Mouse (Mus musculus): ENCODE measurements at regions not wholly inside any gene's neighbourhood (a gene's known extent, or its start where the extent isn't known, plus 50 kb on each side); places are given as distances from the start of the nearest gene placed in this dataset.
"Not testable (repeated sequence)": the region's sequence is repeated elsewhere in the genome, so short reads cannot be mapped to it uniquely, and the experiment has no call there.

DNA sequence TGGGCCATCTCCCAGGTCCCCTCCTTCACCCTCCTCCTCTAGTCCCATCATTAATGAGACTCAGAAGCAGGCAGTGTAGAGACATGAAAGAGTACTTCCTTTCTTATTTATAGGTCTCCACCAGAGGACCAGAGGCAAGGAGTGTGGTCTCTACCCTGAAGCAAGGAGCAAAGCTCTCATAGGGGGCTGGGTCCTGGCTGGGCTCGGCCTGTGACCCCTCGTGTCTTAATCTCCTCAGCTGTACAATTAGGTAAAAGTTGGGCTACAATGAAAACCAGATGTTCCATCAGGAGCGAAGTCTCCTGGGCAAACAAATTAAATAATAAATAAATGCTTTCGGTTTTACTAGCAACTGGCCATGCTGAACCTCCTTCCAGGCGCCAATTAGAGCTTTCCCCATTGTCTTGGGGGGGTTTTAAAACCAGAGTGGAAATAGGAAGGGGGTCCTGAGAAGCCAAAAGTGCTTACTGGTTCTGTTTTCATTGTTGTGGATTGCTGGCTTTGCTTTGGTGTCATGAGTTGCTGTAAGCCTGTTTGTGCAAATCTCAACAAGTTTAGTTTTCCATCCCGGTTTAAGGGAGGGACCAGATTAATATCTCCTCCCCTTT lies 454.2 kb upstream of the Sall1 start:
- no peaks in the 10 kb centered on the region for H3K36me3 ChIP-seq (ENCODE audit: control insufficient read depth, insufficient read depth, low read length)
- no peak overlapping the region for H3K9ac ChIP-seq (ENCODE audit: low read depth, low read length)
- no peaks in the 10 kb centered on the region for H3K4me1 ChIP-seq (ENCODE audit: control insufficient read depth, insufficient read depth, low read length)
- 71% methylated on average over 6 of the region's 6 CpGs for WGBS
- ATAC-seq = no peak
- H3K4me3 ChIP-seq (ENCODE audit: low read length) = no peak overlapping the region
- no peak overlapping the region for H3K4me2 ChIP-seq (ENCODE audit: low read depth, low read length)
- no peaks in the 10 kb centered on the region for H3K9me3 ChIP-seq (ENCODE audit: control insufficient read depth, low read length)
- no peak overlapping the region for H3K27ac ChIP-seq (ENCODE audit: low read length)
- no peaks in the 10 kb centered on the region for H3K27me3 ChIP-seq (replicated peaks; ENCODE audit: control insufficient read depth, insufficient read depth, low read length)

GRCm38 (mm10) chr8:89492336-89492735 lies 448.4 kb upstream of the Sall1 start:
- H3K9me3 ChIP-seq (ENCODE audit: control insufficient read depth, low read length) = no peaks in the 10 kb centered on the region
- H3K9ac ChIP-seq (ENCODE audit: low read depth, low read length) = no peak overlapping the region
- no peaks in the 10 kb centered on the region for H3K27me3 ChIP-seq (replicated peaks; ENCODE audit: control insufficient read depth, insufficient read depth, low read length)
- H3K4me1 ChIP-seq (ENCODE audit: control insufficient read depth, insufficient read depth, low read length) = no peaks in the 10 kb centered on the region
- no peak overlapping the region for H3K4me3 ChIP-seq (ENCODE audit: low read length)
- ATAC-seq = no peak
- H3K36me3 ChIP-seq (ENCODE audit: control insufficient read depth, insufficient read depth, low read length) = no peaks in the 10 kb centered on the region
- no peak overlapping the region for H3K4me2 ChIP-seq (ENCODE audit: low read depth, low read length)
- H3K27ac ChIP-seq (ENCODE audit: low read length) = no peak overlapping the region

DNA sequence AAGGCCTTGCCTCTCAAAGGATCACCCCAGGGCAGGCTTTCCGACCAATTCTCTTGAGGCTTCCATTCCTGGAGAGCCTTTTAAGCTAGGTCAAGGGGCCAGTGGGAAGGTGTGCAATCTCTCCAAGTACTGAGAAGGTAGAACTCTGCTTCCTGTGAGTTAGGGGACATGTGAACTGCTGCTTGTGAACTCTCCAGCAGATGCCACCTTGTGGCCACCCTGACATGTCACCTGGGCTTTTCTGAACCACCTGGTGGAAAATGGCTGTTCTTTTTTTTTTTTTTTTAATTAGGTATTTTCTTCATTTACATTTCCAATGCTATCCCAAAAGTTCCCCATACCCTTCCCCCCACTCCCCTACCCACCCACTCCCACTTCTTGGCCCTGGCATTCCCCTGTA lies 438.5 kb upstream of the Sall1 start:
- H3K27me3 ChIP-seq (replicated peaks; ENCODE audit: control insufficient read depth, insufficient read depth, low read length); ATAC-seq; H3K4me1 ChIP-seq (ENCODE audit: control insufficient read depth, insufficient read depth, low read length); H3K27ac ChIP-seq (ENCODE audit: low read length); H3K9ac ChIP-seq (ENCODE audit: low read depth, low read length); H3K9me3 ChIP-seq (ENCODE audit: control insufficient read depth, low read length); H3K4me2 ChIP-seq (ENCODE audit: low read depth, low read length); H3K36me3 ChIP-seq (ENCODE audit: control insufficient read depth, insufficient read depth, low read length); H3K4me3 ChIP-seq (ENCODE audit: low read length): not testable (repeated sequence)
- 60% methylated on average over 1 of the region's 1 CpGs for WGBS

GRCm38 (mm10) chr8:89476930-89477329 lies 433.0 kb upstream of the Sall1 start:
- 53% methylated on average over 4 of the region's 4 CpGs for WGBS
- Histone ChIP-seq H3K27me3 (replicated peaks; ENCODE audit: control insufficient read depth, insufficient read depth, low read length) (no peaks in the 10 kb centered on the region), H3K4me3 (ENCODE audit: low read length) (no peak overlapping the region), H3K4me1 (ENCODE audit: control insufficient read depth, insufficient read depth, low read length) (no peaks in the 10 kb centered on the region), H3K9ac (ENCODE audit: low read depth, low read length) (no peak overlapping the region), H3K36me3 (ENCODE audit: control insufficient read depth, insufficient read depth, low read length) (no peaks in the 10 kb centered on the region), H3K9me3 (ENCODE audit: control insufficient read depth, low read length) (no peaks in the 10 kb centered on the region), H3K27ac (ENCODE audit: low read length) (no peak overlapping the region), H3K4me2 (ENCODE audit: low read depth, low read length) (no peak overlapping the region)
- ATAC-seq = no peak

DNA sequence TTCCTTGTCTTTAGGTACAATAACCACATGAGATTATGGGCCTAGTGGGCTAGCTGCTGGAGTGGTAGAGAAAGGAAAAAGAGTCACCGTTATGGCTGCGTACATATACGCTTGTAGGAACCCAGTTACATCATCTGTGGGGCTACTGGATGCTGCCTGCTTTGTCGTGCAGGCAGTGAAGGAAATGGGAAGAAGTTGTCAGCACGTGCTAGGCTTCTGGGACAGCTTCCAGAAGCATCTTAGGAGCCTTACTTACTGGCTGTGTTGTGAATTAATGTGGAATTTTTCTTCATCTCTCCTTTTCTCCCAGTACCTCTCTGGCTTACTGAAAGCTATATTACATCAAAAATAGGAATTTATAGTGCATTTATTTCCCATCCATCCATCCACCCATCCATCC lies 427.2 kb upstream of the Sall1 start:
- H3K4me1 ChIP-seq (ENCODE audit: control insufficient read depth, insufficient read depth, low read length) = no peaks in the 10 kb centered on the region
- WGBS = 80% methylated on average over 5 of the region's 5 CpGs
- no peak overlapping the region for H3K27ac ChIP-seq (ENCODE audit: low read length)
- no peaks in the 10 kb centered on the region for H3K9me3 ChIP-seq (ENCODE audit: control insufficient read depth, low read length)
- H3K4me2 ChIP-seq (ENCODE audit: low read depth, low read length) = no peak overlapping the region
- no peak overlapping the region for H3K9ac ChIP-seq (ENCODE audit: low read depth, low read length)
- no peaks in the 10 kb centered on the region for H3K27me3 ChIP-seq (replicated peaks; ENCODE audit: control insufficient read depth, insufficient read depth, low read length)
- H3K4me3 ChIP-seq (ENCODE audit: low read length) = no peak overlapping the region
- no peaks in the 10 kb centered on the region for H3K36me3 ChIP-seq (ENCODE audit: control insufficient read depth, insufficient read depth, low read length)
- ATAC-seq = no peak

DNA sequence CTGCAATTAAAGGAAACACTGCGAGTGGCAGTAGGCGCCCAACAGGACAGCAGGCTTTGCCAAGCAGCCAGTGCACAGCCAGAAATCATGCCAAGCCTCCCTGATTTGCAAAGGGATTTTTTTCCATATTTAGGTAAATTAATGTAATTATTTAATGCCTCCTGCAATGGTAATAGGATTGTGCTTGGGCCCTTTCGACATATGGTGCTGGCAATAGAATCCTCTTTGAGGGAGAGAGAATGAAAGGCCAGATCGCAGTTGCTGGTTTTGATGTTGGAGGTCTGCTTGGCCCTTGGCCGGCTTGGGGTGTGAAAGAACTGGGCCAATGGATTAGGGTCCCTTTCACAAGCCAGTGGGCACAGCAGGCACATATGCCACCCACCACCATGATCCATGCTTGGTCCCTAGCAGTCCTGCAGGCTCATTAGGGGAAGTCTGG lies 424.8 kb upstream of the Sall1 start:
- Histone ChIP-seq H3K27me3 (replicated peaks; ENCODE audit: control insufficient read depth, insufficient read depth, low read length) (no peaks in the 10 kb centered on the region), H3K4me1 (ENCODE audit: control insufficient read depth, insufficient read depth, low read length) (no peaks in the 10 kb centered on the region), H3K36me3 (ENCODE audit: control insufficient read depth, insufficient read depth, low read length) (no peaks in the 10 kb centered on the region), H3K27ac (ENCODE audit: low read length) (no peak overlapping the region), H3K9ac (ENCODE audit: low read depth, low read length) (no peak overlapping the region), H3K4me3 (ENCODE audit: low read length) (no peak overlapping the region), H3K4me2 (ENCODE audit: low read depth, low read length) (no peak overlapping the region), H3K9me3 (ENCODE audit: control insufficient read depth, low read length) (no peaks in the 10 kb centered on the region)
- 92% methylated on average over 5 of the region's 5 CpGs for WGBS
- ATAC-seq = no peak

GRCm38 (mm10) chr8:89465211-89465753 lies 421.3 kb upstream of the Sall1 start:
- no peak for ATAC-seq
- no peaks in the 10 kb centered on the region for H3K36me3 ChIP-seq (ENCODE audit: control insufficient read depth, insufficient read depth, low read length)
- no peaks in the 10 kb centered on the region for H3K9me3 ChIP-seq (ENCODE audit: control insufficient read depth, low read length)
- no peak overlapping the region for H3K4me2 ChIP-seq (ENCODE audit: low read depth, low read length)
- H3K27me3 ChIP-seq (replicated peaks; ENCODE audit: control insufficient read depth, insufficient read depth, low read length) = no peaks in the 10 kb centered on the region
- H3K4me3 ChIP-seq (ENCODE audit: low read length) = no peak overlapping the region
- H3K4me1 ChIP-seq (ENCODE audit: control insufficient read depth, insufficient read depth, low read length) = no peaks in the 10 kb centered on the region
- 88% methylated on average over 13 of the region's 13 CpGs for WGBS
- no peak overlapping the region for H3K27ac ChIP-seq (ENCODE audit: low read length)
- H3K9ac ChIP-seq (ENCODE audit: low read depth, low read length) = no peak overlapping the region

DNA sequence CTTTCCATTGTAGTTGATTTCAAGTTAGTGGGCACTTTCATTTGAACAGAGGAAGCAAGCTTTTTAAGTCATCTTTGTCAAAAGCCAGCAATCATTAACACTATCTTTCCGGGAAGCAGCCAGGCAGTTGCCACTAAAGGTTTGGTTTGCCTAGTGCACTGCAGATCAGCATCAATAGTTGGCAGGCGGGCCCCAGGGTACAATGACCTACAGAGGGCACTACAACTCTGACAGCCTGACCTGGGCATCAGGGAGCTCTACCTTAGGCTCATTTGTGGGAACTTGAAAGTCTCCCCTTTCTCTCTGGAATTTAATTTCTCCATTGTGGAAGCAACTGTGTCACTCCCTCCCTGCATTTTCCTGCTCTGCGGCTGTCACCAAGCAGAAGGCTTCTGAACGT lies 412.6 kb upstream of the Sall1 start:
- no peak overlapping the region for H3K4me2 ChIP-seq (ENCODE audit: low read depth, low read length)
- ATAC-seq = no peak
- no peak overlapping the region for H3K9ac ChIP-seq (ENCODE audit: low read depth, low read length)
- H3K27ac ChIP-seq (ENCODE audit: low read length) = no peak overlapping the region
- H3K27me3 ChIP-seq (replicated peaks; ENCODE audit: control insufficient read depth, insufficient read depth, low read length) = no peaks in the 10 kb centered on the region
- no peaks in the 10 kb centered on the region for H3K36me3 ChIP-seq (ENCODE audit: control insufficient read depth, insufficient read depth, low read length)
- H3K4me1 ChIP-seq (ENCODE audit: control insufficient read depth, insufficient read depth, low read length) = no peaks in the 10 kb centered on the region
- H3K4me3 ChIP-seq (ENCODE audit: low read length) = no peak overlapping the region
- WGBS = 48% methylated on average over 4 of the region's 4 CpGs
- no peaks in the 10 kb centered on the region for H3K9me3 ChIP-seq (ENCODE audit: control insufficient read depth, low read length)

- WGBS = 70% methylated on average over 5 of the region's 5 CpGs
Measured at GRCm38 (mm10) chr8:89455731-89456130, 411.8 kb upstream of the Sall1 start.

GRCm38 (mm10) chr8:89454197-89454596 lies 410.2 kb upstream of the Sall1 start:
- 80% methylated on average over 7 of the region's 7 CpGs for WGBS

More at GRCm38 (mm10) chr8:89455731-89456130, 411.8 kb upstream of the Sall1 start:
- Histone ChIP-seq H3K4me1 (ENCODE audit: control insufficient read depth, insufficient read depth, low read length) (no peaks in the 10 kb centered on the region), H3K9ac (ENCODE audit: low read depth, low read length) (no peak overlapping the region), H3K9me3 (ENCODE audit: control insufficient read depth, low read length) (no peaks in the 10 kb centered on the region), H3K36me3 (ENCODE audit: control insufficient read depth, insufficient read depth, low read length) (no peaks in the 10 kb centered on the region), H3K4me2 (ENCODE audit: low read depth, low read length) (no peak overlapping the region), H3K27ac (ENCODE audit: low read length) (no peak overlapping the region), H3K27me3 (replicated peaks; ENCODE audit: control insufficient read depth, insufficient read depth, low read length) (no peaks in the 10 kb centered on the region), H3K4me3 (ENCODE audit: low read length) (no peak overlapping the region)
- no peak for ATAC-seq

More at GRCm38 (mm10) chr8:89454197-89454596, 410.2 kb upstream of the Sall1 start:
- H3K9ac ChIP-seq (ENCODE audit: low read depth, low read length) = no peak overlapping the region
- no peaks in the 10 kb centered on the region for H3K4me1 ChIP-seq (ENCODE audit: control insufficient read depth, insufficient read depth, low read length)
- H3K4me3 ChIP-seq (ENCODE audit: low read length) = no peak overlapping the region
- no peak overlapping the region for H3K27ac ChIP-seq (ENCODE audit: low read length)
- no peaks in the 10 kb centered on the region for H3K36me3 ChIP-seq (ENCODE audit: control insufficient read depth, insufficient read depth, low read length)
- no peaks in the 10 kb centered on the region for H3K27me3 ChIP-seq (replicated peaks; ENCODE audit: control insufficient read depth, insufficient read depth, low read length)
- H3K9me3 ChIP-seq (ENCODE audit: control insufficient read depth, low read length) = no peaks in the 10 kb centered on the region
- H3K4me2 ChIP-seq (ENCODE audit: low read depth, low read length) = no peak overlapping the region
- ATAC-seq = no peak

Measured in intestine, embryonic 16.5 days (tissue).